Mouse (Mus musculus) neural tube, embryonic 11.5 days (tissue): ENCODE results near the gene Hhatl. TPM values are rescaled to one million over a fixed set of nuclear protein-coding genes. Genes with fewer than 3 reads are reported as not detected.

Experiments
- ATAC-seq: fragments of 200-750 bp; cut with Nextera tagmentation; 2 replicates; pipeline ENCODE4 v1.8.0; 2017; ENCODE audit warnings: moderate number of reproducible peaks, mild to moderate bottlenecking, moderate TSS enrichment, moderate library complexity; ENCODE audit not compliant: insufficient read depth, low FRiP score, low TSS enrichment
- DNase-seq: peaks from one replicate; pipeline ENCODE4 v3.0.0-alpha.2; 2015; ENCODE audit warnings: low spot score
- H3K27ac ChIP-seq: fragments of 300-500 bp; sonication (generic); 2 replicates; pipeline ENCODE4 v1.5.1; 2014; ENCODE audit warnings: low read depth, mild to moderate bottlenecking, low read length
- H3K27me3 ChIP-seq: fragments of 300-500 bp; sonication (generic); 2 replicates; pipeline ENCODE4 v1.6.1; 2014; ENCODE audit warnings: mild to moderate bottlenecking, low read length, mixed read lengths; ENCODE audit not compliant: control insufficient read depth, insufficient read depth
- H3K36me3 ChIP-seq: fragments of 300-500 bp; sonication (generic); 2 replicates; pipeline ENCODE4 v1.6.1; 2014; ENCODE audit warnings: mild to moderate bottlenecking, low read length, moderate library complexity, mixed read lengths; ENCODE audit not compliant: control insufficient read depth, insufficient read depth
- H3K4me1 ChIP-seq: fragments of 300-500 bp; sonication (generic); 2 replicates; pipeline ENCODE4 v1.6.1; 2014; ENCODE audit warnings: low read length, mixed read lengths; ENCODE audit not compliant: control insufficient read depth, insufficient read depth
- H3K4me2 ChIP-seq: fragments of 300-500 bp; sonication (generic); 2 replicates; pipeline ENCODE4 v1.6.1; 2014; ENCODE audit warnings: low read depth, mild to moderate bottlenecking, moderate library complexity
- H3K4me3 ChIP-seq: fragments of 300-500 bp; sonication (generic); 2 replicates; pipeline ENCODE4 v1.5.1; 2014; ENCODE audit warnings: low read depth, low read length
- H3K9ac ChIP-seq: fragments of 300-500 bp; sonication (generic); 2 replicates; pipeline ENCODE4 v1.6.1; 2014; ENCODE audit warnings: mild to moderate bottlenecking, low read length
- H3K9me3 ChIP-seq: fragments of 300-500 bp; sonication (generic); 2 replicates; pipeline ENCODE4 v1.6.1; 2016; ENCODE audit warnings: low read length; ENCODE audit not compliant: control insufficient read depth
- whole genome bisulfite sequencing: fragments of 180-500 bp; shearing (Covaris S2); extraction: QIAGEN DNeasy Blood & Tissue Kit; methylation state at CpG from one replicate; pipeline ENCODE4 v1.1.7; 2014; 5-methylcytosine and 5-hydroxymethylcytosine counted together
- polyA plus RNA-seq: library from polyadenylated mRNA; unstranded; fragments of >200 nt; fragmentation: Nextera tagmentation; extraction: Ambion mirVana; gene quantifications from 2 replicates; pipeline ENCODE4 v1.2.1, GENCODE M21; 2014

Gene Hhatl
- polyA plus RNA-seq, 1 experiment from 2014 or later: 0.13 TPM

DNA sequence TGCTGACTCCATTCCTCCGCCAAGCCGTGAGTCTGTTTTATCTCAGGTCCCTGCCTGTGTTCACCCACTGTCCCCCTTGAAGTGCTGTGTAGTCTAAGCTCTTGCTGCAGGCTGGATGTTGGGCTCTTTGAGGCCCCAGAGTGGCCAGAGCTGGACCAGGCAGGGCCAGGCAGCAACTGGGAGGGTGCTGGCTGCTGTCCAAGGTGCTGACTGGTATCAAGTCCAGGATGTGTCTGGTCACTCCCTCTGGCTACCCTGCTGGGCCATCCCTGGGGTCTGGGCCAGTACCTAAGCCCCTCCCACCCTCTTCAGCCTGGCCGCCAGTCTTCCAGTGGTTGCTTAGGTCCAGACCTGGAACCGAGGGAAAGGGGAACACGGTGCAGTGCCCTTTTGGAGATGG is 1.1 kb downstream of the Hhatl start:
- Histone ChIP-seq H3K36me3 (no peaks in the 10 kb centered on the region), H3K4me2 (no peak overlapping the region), H3K4me3 (no peak overlapping the region), H3K27me3 (no peaks in the 10 kb centered on the region), H3K4me1 (no peaks in the 10 kb centered on the region), H3K9me3 (no peaks in the 10 kb centered on the region), H3K27ac (no peak overlapping the region), H3K9ac (no peak overlapping the region)
- ATAC-seq: no peak
- WGBS: 27% methylated on average over 5 of the region's 5 CpGs
- DNase-seq: peak; percentile 61

DNA sequence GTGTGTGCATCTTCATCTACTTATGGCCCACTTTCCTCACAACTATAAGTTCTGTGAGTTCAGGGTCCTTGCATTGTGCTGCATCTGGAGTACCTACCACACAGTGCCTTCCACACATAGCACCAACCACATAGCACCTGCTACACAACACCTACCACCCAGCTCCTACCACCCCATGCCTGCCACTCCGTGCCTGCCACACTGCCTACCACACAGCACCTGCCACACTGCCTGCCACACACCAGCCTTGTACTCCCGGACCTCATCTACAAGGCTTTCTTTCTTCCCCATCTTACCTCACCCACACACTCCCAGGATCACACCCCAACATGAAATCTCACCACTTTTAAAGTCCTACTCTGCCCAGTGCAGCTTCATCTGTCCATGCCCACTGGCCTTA is 5.9 kb downstream of the Hhatl start:
- ATAC-seq (no peak), DNase-seq (no peak)
- H3K9me3 ChIP-seq: no peaks in the 10 kb centered on the region
- H3K4me2 ChIP-seq: no peak overlapping the region
- no peaks in the 10 kb centered on the region for H3K36me3 ChIP-seq
- no peak overlapping the region for H3K9ac ChIP-seq
- no peak overlapping the region for H3K27ac ChIP-seq
- WGBS: 86% methylated on average over 2 of the region's 2 CpGs
- no peaks in the 10 kb centered on the region for H3K27me3 ChIP-seq
- H3K4me1 ChIP-seq: no peaks in the 10 kb centered on the region
- no peak overlapping the region for H3K4me3 ChIP-seq

DNA sequence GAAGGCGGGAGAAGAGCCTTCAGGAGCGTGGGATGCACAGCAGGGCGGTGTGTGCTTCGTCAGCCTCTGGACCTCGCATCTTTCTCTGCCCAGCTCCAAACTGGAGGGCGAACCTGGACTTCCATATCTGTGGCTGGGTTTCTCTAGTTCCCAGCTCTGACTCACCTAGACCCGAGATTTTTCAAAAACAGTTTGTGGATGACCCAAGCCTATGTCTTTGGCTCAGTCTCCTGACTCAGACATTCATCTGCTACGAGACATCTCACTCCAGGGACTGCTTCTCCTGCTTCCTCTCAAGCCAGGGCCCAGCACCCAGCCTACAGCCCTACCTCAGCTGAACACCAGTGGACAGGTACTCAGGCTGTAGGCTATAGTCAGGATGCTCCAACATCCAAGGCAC is 7.0 kb downstream of the Hhatl start:
- Histone ChIP-seq H3K4me2 (no peak overlapping the region), H3K27me3 (no peaks in the 10 kb centered on the region), H3K9me3 (no peaks in the 10 kb centered on the region), H3K36me3 (no peaks in the 10 kb centered on the region), H3K9ac (no peak overlapping the region), H3K27ac (no peak overlapping the region), H3K4me3 (no peak overlapping the region), H3K4me1 (no peaks in the 10 kb centered on the region)
- no peak for ATAC-seq
- DNase-seq: no peak
- WGBS: 85% methylated on average over 8 of the region's 8 CpGs

DNA sequence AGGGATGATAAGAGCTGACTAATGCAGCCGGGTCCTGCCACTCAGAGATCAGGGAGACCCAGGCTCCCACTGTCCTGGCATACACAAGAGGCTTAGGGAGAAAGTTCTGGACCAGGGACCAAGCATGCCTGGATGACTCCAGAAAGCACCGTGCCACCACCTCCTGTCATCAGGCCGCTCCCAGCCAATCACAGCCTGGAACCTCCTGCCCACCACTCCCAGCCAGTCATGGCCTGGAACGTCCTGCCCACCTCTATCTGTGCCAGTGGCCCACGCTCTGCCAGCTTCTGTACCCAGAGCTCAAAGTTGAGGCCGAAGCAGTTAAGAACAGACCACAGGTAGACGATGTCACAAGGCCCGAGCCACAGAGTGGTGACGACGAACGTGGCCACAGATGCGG is 7.5 kb downstream of the Hhatl start:
- H3K9ac ChIP-seq: no peak overlapping the region
- no peaks in the 10 kb centered on the region for H3K36me3 ChIP-seq
- no peak overlapping the region for H3K4me3 ChIP-seq
- 89% methylated on average over 12 of the region's 12 CpGs for WGBS
- H3K9me3 ChIP-seq: no peaks in the 10 kb centered on the region
- H3K4me1 ChIP-seq: no peaks in the 10 kb centered on the region
- DNase-seq: no peak
- ATAC-seq: no peak
- H3K4me2 ChIP-seq: no peak overlapping the region
- H3K27me3 ChIP-seq: peaks cover 2% of the 10 kb centered on the region; the same call in 1 of the 2 replicates
- no peak overlapping the region for H3K27ac ChIP-seq

DNA sequence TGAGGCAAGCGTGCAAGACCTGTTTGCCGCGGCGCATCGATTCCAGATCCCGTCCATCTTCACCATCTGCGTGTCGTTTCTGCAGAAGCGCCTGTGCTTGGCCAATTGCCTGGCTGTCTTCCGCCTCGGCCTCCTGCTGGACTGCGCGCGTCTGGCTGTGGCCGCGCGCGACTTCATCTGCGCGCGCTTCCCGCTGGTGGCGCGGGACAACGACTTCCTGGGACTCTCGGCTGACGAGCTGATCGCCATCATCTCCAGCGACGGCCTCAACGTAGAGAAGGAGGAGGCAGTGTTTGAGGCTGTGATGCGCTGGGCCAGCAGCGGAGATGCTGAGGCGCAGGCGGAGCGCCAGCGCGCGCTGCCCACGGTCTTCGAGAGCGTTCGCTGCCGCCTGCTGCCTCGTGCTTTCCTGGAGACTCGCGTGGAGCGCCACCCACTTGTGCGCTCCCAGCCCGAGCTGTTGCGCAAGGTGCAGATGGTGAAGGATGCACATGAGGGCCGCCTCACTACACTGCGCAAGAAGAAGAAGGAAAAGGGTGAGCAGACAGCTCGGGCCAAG is 14.2 kb downstream of the Hhatl start:
- peaks cover 26% of the 10 kb centered on the region for H3K27me3 ChIP-seq
- WGBS: 13% methylated on average over 54 of the region's 54 CpGs

DNA sequence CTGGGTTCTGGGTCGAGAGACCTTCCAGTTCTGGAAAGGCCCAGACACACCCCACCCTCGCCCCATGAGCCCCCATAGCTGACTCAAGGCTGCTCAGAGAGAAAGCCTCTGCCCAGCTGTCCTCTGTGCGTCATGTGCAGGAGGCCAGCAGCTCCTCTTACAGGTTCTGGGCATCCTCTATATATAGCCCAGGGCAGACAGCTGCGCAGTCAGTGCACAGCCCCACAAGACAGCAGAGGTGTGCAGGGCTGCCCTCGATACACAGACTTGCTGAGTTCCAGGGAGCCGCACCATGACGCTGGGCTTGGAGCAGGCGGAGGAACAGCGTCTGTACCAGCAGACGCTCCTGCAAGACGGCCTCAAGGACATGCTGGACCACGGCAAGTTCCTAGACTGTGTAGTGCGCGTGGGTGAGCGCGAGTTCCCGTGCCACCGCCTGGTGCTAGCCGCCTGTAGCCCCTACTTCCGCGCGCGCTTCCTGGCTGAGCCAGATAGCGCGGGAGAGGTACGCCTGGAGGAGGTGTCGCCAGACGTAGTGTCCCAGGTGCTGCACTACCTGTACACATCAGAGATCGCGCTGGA is 14.7 kb downstream of the Hhatl start, which contains the start of gene Klhl40:
Gene Klhl40, plus strand, starts transcription at position 124 of the 582 bp plus-strand sequence.
- whole genome bisulfite sequencing: 22% methylated on average over 30 of the region's 30 CpGs
- H3K9ac ChIP-seq: peak within 1 kb of the TSS; percentile 4; the same call in 1 of the 2 replicates
- DNase-seq (no peak), ATAC-seq (no peak)
- H3K36me3 ChIP-seq: no peaks in the 10 kb centered on the region
- H3K27ac ChIP-seq: no peak within 1 kb of the TSS
- H3K9me3 ChIP-seq: no peaks in the 10 kb centered on the region
- H3K27me3 ChIP-seq: peaks cover 26% of the 10 kb centered on the region
- peak within 1 kb of the TSS; percentile 23 for H3K4me3 ChIP-seq
- H3K4me2 ChIP-seq: peak within 1 kb of the TSS; percentile 46
- H3K4me1 ChIP-seq: no peaks in the 10 kb centered on the region

More for the DNA sequence above, 14.2 kb downstream of the Hhatl start:
- Histone ChIP-seq H3K27ac (no peak overlapping the region), H3K4me3 (peak overlapping the region; percentile 23), H3K4me1 (no peaks in the 10 kb centered on the region), H3K9me3 (no peaks in the 10 kb centered on the region), H3K4me2 (peak overlapping the region; percentile 46), H3K9ac (peak overlapping the region; percentile 4; the same call in 1 of the 2 replicates), H3K36me3 (no peaks in the 10 kb centered on the region)
- peak; percentile 50 for DNase-seq
- ATAC-seq: no peak

DNA sequence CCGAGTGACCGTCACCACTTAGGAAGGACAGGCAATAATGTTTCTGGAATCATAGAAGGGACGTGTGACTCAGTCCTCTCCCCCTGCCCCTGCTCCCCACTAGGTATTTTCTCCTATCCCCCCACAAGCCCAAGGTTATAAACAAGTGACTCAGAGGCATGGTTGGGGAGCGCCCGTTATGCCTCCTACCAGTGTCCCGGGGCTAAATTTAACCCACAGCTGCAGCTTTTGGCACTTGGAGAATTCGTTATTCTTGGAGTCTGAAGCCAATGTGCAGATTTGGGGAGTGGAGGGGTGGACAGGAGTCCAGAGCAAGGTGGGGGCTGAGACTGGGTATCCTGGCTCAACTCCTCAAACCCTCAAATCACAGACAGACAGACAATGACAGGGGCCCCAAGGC is 15.8 kb downstream of the Hhatl start:
- Histone ChIP-seq H3K9me3 (no peaks in the 10 kb centered on the region), H3K27me3 (peaks cover 26% of the 10 kb centered on the region), H3K36me3 (no peaks in the 10 kb centered on the region), H3K4me3 (no peak overlapping the region), H3K27ac (no peak overlapping the region), H3K9ac (no peak overlapping the region), H3K4me1 (no peaks in the 10 kb centered on the region), H3K4me2 (no peak overlapping the region)
- DNase-seq (no peak), ATAC-seq (no peak)
- 82% methylated on average over 7 of the region's 7 CpGs for WGBS

DNA sequence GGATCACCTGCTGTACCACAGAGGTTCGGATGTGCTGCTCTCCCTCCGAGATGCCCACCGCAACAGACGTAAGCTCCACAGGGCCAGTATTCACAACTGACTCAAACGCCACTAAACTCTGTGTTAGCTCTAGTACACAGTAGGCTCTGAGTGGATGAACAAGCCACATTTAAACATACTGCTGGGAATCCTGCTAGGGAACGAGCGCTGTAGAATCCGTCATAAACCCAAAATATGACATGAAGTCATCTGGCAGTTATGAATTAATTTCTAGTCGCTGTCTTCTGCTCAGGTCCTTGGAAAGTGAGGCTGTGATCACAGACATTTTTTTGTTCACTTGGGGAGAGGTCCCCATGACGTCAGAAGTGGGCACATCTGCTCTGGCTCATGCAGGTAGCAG is 16.4 kb downstream of the Hhatl start:
- Histone ChIP-seq H3K27me3 (peaks cover 26% of the 10 kb centered on the region), H3K4me1 (no peaks in the 10 kb centered on the region), H3K9ac (no peak overlapping the region), H3K27ac (no peak overlapping the region), H3K9me3 (no peaks in the 10 kb centered on the region), H3K36me3 (no peaks in the 10 kb centered on the region), H3K4me3 (no peak overlapping the region), H3K4me2 (no peak overlapping the region)
- 87% methylated on average over 10 of the region's 10 CpGs for WGBS
- no peak for DNase-seq
- no peak for ATAC-seq

DNA sequence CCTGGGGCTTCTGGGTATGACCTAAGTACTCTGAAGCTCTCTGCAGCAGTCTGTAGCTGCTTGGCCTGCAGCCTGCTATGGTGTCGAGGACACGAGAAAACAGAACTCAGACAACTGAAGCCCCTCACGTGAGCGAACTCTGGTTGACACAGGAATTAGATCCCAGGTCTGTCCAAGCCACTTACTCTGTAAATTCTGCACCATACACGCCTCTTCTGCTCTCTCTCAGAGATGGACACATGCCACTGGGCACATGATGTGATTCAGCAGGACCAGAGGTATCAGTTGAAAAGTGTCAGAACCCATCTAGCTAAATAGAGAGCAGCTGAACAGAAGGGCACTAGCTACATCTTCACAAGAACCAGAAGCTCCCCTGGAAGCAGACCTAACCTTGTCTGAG is 19.9 kb downstream of the Hhatl start:
- Histone ChIP-seq H3K4me2 (no peak overlapping the region), H3K4me3 (no peak overlapping the region), H3K27ac (no peak overlapping the region), H3K36me3 (no peaks in the 10 kb centered on the region), H3K27me3 (peaks cover 3% of the 10 kb centered on the region), H3K9ac (no peak overlapping the region), H3K9me3 (no peaks in the 10 kb centered on the region), H3K4me1 (no peaks in the 10 kb centered on the region)
- WGBS: 80% methylated on average over 5 of the region's 5 CpGs
- ATAC-seq: no peak
- DNase-seq: no peak
